Mouse (Mus musculus) embryonic facial prominence, embryonic 12.5 days (tissue): ENCODE data around the gene Espl1. TPM values are rescaled to one million over a fixed set of nuclear protein-coding genes. Genes with fewer than 3 reads are reported as not detected.

Experiments
- ATAC-seq: fragments of 200-750 bp; cut with Nextera tagmentation; 2 replicates; pipeline ENCODE4 v1.8.0; 2017; ENCODE audit not compliant: insufficient number of reproducible peaks, insufficient read depth, low FRiP score, low TSS enrichment
- H3K27ac ChIP-seq: fragments of 300-500 bp; sonication (generic); 2 replicates; pipeline ENCODE4 v1.5.1; 2016; ENCODE audit warnings: mild to moderate bottlenecking
- H3K27me3 ChIP-seq: fragments of 300-500 bp; sonication (generic); 2 replicates; pipeline ENCODE4 v1.6.1; 2016; ENCODE audit warnings: mild to moderate bottlenecking, moderate library complexity
- H3K36me3 ChIP-seq: fragments of 300-500 bp; sonication (generic); 2 replicates; pipeline ENCODE4 v1.6.1; 2016; ENCODE audit warnings: mild to moderate bottlenecking
- H3K4me1 ChIP-seq: fragments of 300-500 bp; sonication (generic); 2 replicates; pipeline ENCODE4 v1.6.1; 2016
- H3K4me2 ChIP-seq: fragments of 300-500 bp; sonication (generic); replicated peaks from 2 replicates; pipeline ENCODE4 v1.6.1; 2016; ENCODE audit warnings: mild to moderate bottlenecking, moderate library complexity
- H3K4me3 ChIP-seq: fragments of 300-500 bp; sonication (generic); 2 replicates; pipeline ENCODE4 v1.5.1; 2016; ENCODE audit warnings: mild to moderate bottlenecking
- H3K9ac ChIP-seq: fragments of 300-500 bp; sonication (generic); 2 replicates; pipeline ENCODE4 v1.6.1; 2016; ENCODE audit warnings: mild to moderate bottlenecking, moderate library complexity
- H3K9me3 ChIP-seq: fragments of 300-500 bp; sonication (generic); 2 replicates; pipeline ENCODE4 v1.6.1; 2016; ENCODE audit warnings: mild to moderate bottlenecking, moderate library complexity
- WGBS: fragments of 180-500 bp; shearing (Covaris S2); methylation state at CpG from one replicate; pipeline ENCODE4 v1.1.7; 2016; 5-methylcytosine and 5-hydroxymethylcytosine counted together
- polyA plus RNA-seq: library from polyadenylated mRNA; unstranded; fragments of >200 nt; fragmentation: Nextera tagmentation; extraction: Ambion mirVana; gene quantifications from 2 replicates; pipeline ENCODE4 v1.2.1, GENCODE M21; 2016

The Espl1 gene
- polyA plus RNA-seq, 1 experiment from 2014 or later, result 36.1 TPM

GRCm38 (mm10) chr15:102257202-102258075 is 38.6 kb upstream of the Espl1 start, which contains the start of gene Rarg:
Gene Rarg, minus strand, starts transcription at chr15:102257517.
- H3K4me3 ChIP-seq, result peak within 1 kb of the TSS; percentile 73
- ATAC-seq, result peak; percentile 57
- peak within 1 kb of the TSS; percentile 99 for H3K27ac ChIP-seq
- WGBS, result 1% methylated on average over 38 of the region's 46 CpGs
- H3K4me1 ChIP-seq, result peaks cover 61% of the 10 kb centered on the region
- H3K9ac ChIP-seq, result peak within 1 kb of the TSS; percentile 95
- H3K9me3 ChIP-seq, result no peaks in the 10 kb centered on the region
- no peaks in the 10 kb centered on the region for H3K27me3 ChIP-seq
- H3K36me3 ChIP-seq, result peaks cover 10% of the 10 kb centered on the region
- peak within 1 kb of the TSS; percentile 84 for H3K4me2 ChIP-seq

- peak overlapping the region; percentile 99 for H3K27ac ChIP-seq
- 2% methylated on average over 12 of the region's 12 CpGs for WGBS
- H3K36me3 ChIP-seq, result 0 out of 2 replicates have a peak, but pooled peaks cover 8% of the 10 kb centered on the region
- ATAC-seq, result peak; percentile 17; the same call in 1 of the 2 replicates
- no peaks in the 10 kb centered on the region for H3K27me3 ChIP-seq
- peak overlapping the region; percentile 95 for H3K9ac ChIP-seq
- peak overlapping the region; percentile 84 for H3K4me2 ChIP-seq
- H3K9me3 ChIP-seq, result no peaks in the 10 kb centered on the region
- H3K4me1 ChIP-seq, result peaks cover 60% of the 10 kb centered on the region
- H3K4me3 ChIP-seq, result peak overlapping the region; percentile 73
Measured at GRCm38 (mm10) chr15:102258076-102258470, 38.0 kb upstream of the Espl1 start.

- no peaks in the 10 kb centered on the region for H3K27me3 ChIP-seq
- WGBS, result 4% methylated on average over 10 of the region's 11 CpGs
- no peaks in the 10 kb centered on the region for H3K9me3 ChIP-seq
- no peak; the same call in 1 of the 2 replicates for ATAC-seq
- peak overlapping the region; percentile 84 for H3K4me2 ChIP-seq
- peaks cover 55% of the 10 kb centered on the region for H3K4me1 ChIP-seq
- peak overlapping the region; percentile 99 for H3K27ac ChIP-seq
- H3K4me3 ChIP-seq, result peak overlapping the region; percentile 73
- 0 out of 2 replicates have a peak, but pooled peaks cover 2% of the 10 kb centered on the region for H3K36me3 ChIP-seq
- H3K9ac ChIP-seq, result peak overlapping the region; percentile 33
Measured at GRCm38 (mm10) chr15:102258581-102259253, 37.3 kb upstream of the Espl1 start.

GRCm38 (mm10) chr15:102262582-102262981 is 33.5 kb upstream of the Espl1 start:
- H3K4me2 ChIP-seq, result no peak overlapping the region
- peak overlapping the region; percentile 48 for H3K27ac ChIP-seq
- H3K4me1 ChIP-seq, result peaks cover 36% of the 10 kb centered on the region
- H3K36me3 ChIP-seq, result no peaks in the 10 kb centered on the region
- H3K27me3 ChIP-seq, result no peaks in the 10 kb centered on the region
- H3K9ac ChIP-seq, result no peak overlapping the region
- H3K4me3 ChIP-seq, result no peak overlapping the region
- peak; percentile 61; the same call in 1 of the 2 replicates for ATAC-seq
- H3K9me3 ChIP-seq, result no peaks in the 10 kb centered on the region
- WGBS, result 37% methylated on average over 7 of the region's 7 CpGs

GRCm38 (mm10) chr15:102263037-102263436 is 33.0 kb upstream of the Espl1 start:
- 83% methylated on average over 2 of the region's 2 CpGs for WGBS
- Histone ChIP-seq H3K27me3 (no peaks in the 10 kb centered on the region), H3K4me3 (no peak overlapping the region), H3K4me2 (no peak overlapping the region), H3K27ac (peak overlapping the region; percentile 48), H3K4me1 (peaks cover 32% of the 10 kb centered on the region), H3K9ac (no peak overlapping the region), H3K36me3 (no peaks in the 10 kb centered on the region), H3K9me3 (no peaks in the 10 kb centered on the region)
- no peak for ATAC-seq

GRCm38 (mm10) chr15:102265548-102265947 is 30.5 kb upstream of the Espl1 start:
- WGBS, result 89% methylated on average over 5 of the region's 5 CpGs
- no peak overlapping the region for H3K27ac ChIP-seq
- ATAC-seq, result no peak
- no peak overlapping the region for H3K4me3 ChIP-seq
- H3K27me3 ChIP-seq, result no peaks in the 10 kb centered on the region
- H3K36me3 ChIP-seq, result no peaks in the 10 kb centered on the region
- no peak overlapping the region for H3K9ac ChIP-seq
- no peak overlapping the region for H3K4me2 ChIP-seq
- H3K4me1 ChIP-seq, result peaks cover 21% of the 10 kb centered on the region
- no peaks in the 10 kb centered on the region for H3K9me3 ChIP-seq

GRCm38 (mm10) chr15:102270274-102270960 is 25.6 kb upstream of the Espl1 start, which contains the start of gene Gm9918:
Gene Gm9918, plus strand, starts transcription at chr15:102270563.
- H3K27me3 ChIP-seq, result no peaks in the 10 kb centered on the region
- peak within 1 kb of the TSS; percentile 55 for H3K4me2 ChIP-seq
- peak within 1 kb of the TSS; percentile 52 for H3K9ac ChIP-seq
- peak within 1 kb of the TSS; percentile 35 for H3K4me3 ChIP-seq
- no peaks in the 10 kb centered on the region for H3K36me3 ChIP-seq
- H3K4me1 ChIP-seq, result peaks cover 20% of the 10 kb centered on the region
- ATAC-seq, result peak; percentile 57; the same call in 1 of the 2 replicates
- no peaks in the 10 kb centered on the region for H3K9me3 ChIP-seq
- 7% methylated on average over 21 of the region's 21 CpGs for WGBS
- no peak within 1 kb of the TSS for H3K27ac ChIP-seq

GRCm38 (mm10) chr15:102271441-102271840 is 24.6 kb upstream of the Espl1 start:
- no peaks in the 10 kb centered on the region for H3K9me3 ChIP-seq
- no peak overlapping the region for H3K9ac ChIP-seq
- peak overlapping the region; percentile 55 for H3K4me2 ChIP-seq
- H3K27ac ChIP-seq, result peak overlapping the region; percentile 37; the same call in 1 of the 2 replicates
- peaks cover 20% of the 10 kb centered on the region for H3K4me1 ChIP-seq
- ATAC-seq, result no peak
- no peaks in the 10 kb centered on the region for H3K36me3 ChIP-seq
- H3K27me3 ChIP-seq, result no peaks in the 10 kb centered on the region
- 34% methylated on average over 3 of the region's 3 CpGs for WGBS
- no peak overlapping the region for H3K4me3 ChIP-seq

GRCm38 (mm10) chr15:102273982-102274716 is 21.9 kb upstream of the Espl1 start:
- no peaks in the 10 kb centered on the region for H3K9me3 ChIP-seq
- WGBS, result 73% methylated on average over 6 of the region's 6 CpGs
- no peak overlapping the region for H3K4me3 ChIP-seq
- H3K9ac ChIP-seq, result no peak overlapping the region
- peaks cover 20% of the 10 kb centered on the region for H3K4me1 ChIP-seq
- ATAC-seq, result no peak
- H3K36me3 ChIP-seq, result no peaks in the 10 kb centered on the region
- no peaks in the 10 kb centered on the region for H3K27me3 ChIP-seq
- no peak overlapping the region for H3K27ac ChIP-seq
- H3K4me2 ChIP-seq, result no peak overlapping the region

GRCm38 (mm10) chr15:102278726-102279091 is 17.4 kb upstream of the Espl1 start:
- peak overlapping the region; percentile 66 for H3K9ac ChIP-seq
- WGBS, result 28% methylated on average over 7 of the region's 7 CpGs
- H3K4me3 ChIP-seq, result peak overlapping the region; percentile 75
- no peaks in the 10 kb centered on the region for H3K9me3 ChIP-seq
- H3K4me2 ChIP-seq, result peak overlapping the region; percentile 70
- H3K36me3 ChIP-seq, result peaks cover 20% of the 10 kb centered on the region
- peaks cover 9% of the 10 kb centered on the region for H3K4me1 ChIP-seq
- peak overlapping the region; percentile 80 for H3K27ac ChIP-seq
- no peak; the same call in 1 of the 2 replicates for ATAC-seq
- H3K27me3 ChIP-seq, result no peaks in the 10 kb centered on the region
